Mouse (Mus musculus) limb, embryonic 13.5 days (tissue): Measurements from ENCODE around the gene Gm9736. TPM values are rescaled to one million over a fixed set of nuclear protein-coding genes. Genes with fewer than 3 reads are reported as not detected.
"Not testable (repeated sequence)": the region's sequence is repeated elsewhere in the genome, so short reads cannot be mapped to it uniquely, and the experiment has no call there.

Source experiments
- ATAC-seq: fragments of 200-750 bp; cut with Nextera tagmentation; 2 replicates; pipeline ENCODE4 v1.8.0; 2017; ENCODE audit warnings: low read depth, moderate number of reproducible peaks, moderate TSS enrichment; ENCODE audit not compliant: low FRiP score
- H3K27ac ChIP-seq: fragments of 300-500 bp; sonication (generic); 2 replicates; pipeline ENCODE4 v1.5.1; 2015; ENCODE audit warnings: inconsistent platforms, mild to moderate bottlenecking, moderate library complexity
- H3K27me3 ChIP-seq: fragments of 300-500 bp; sonication (generic); 2 replicates; pipeline ENCODE4 v1.6.1; 2015; ENCODE audit warnings: mild to moderate bottlenecking, inconsistent platforms
- H3K36me3 ChIP-seq: fragments of 300-500 bp; sonication (generic); 2 replicates; pipeline ENCODE4 v1.6.1; 2015; ENCODE audit warnings: inconsistent platforms, mild to moderate bottlenecking, moderate library complexity
- H3K4me1 ChIP-seq: fragments of 300-500 bp; sonication (generic); 2 replicates; pipeline ENCODE4 v1.6.1; 2015; ENCODE audit warnings: inconsistent platforms
- H3K4me2 ChIP-seq: fragments of 300-500 bp; sonication (generic); replicated peaks from 2 replicates; pipeline ENCODE4 v1.6.1; 2015; ENCODE audit warnings: inconsistent platforms, mild to moderate bottlenecking, moderate library complexity
- H3K4me3 ChIP-seq: fragments of 300-500 bp; sonication (generic); 2 replicates; pipeline ENCODE4 v1.5.1; 2015; ENCODE audit warnings: moderate library complexity, mild to moderate bottlenecking, inconsistent platforms
- H3K9ac ChIP-seq: fragments of 300-500 bp; sonication (generic); 2 replicates; pipeline ENCODE4 v1.6.1; 2015; ENCODE audit warnings: mild to moderate bottlenecking, inconsistent platforms
- H3K9me3 ChIP-seq: fragments of 300-500 bp; sonication (generic); 2 replicates; pipeline ENCODE4 v1.6.1; 2016; ENCODE audit warnings: inconsistent platforms
- whole genome bisulfite sequencing: fragments of 180-500 bp; shearing (Covaris S2); methylation state at CpG from one replicate; pipeline ENCODE4 v1.1.7; 2015; 5-methylcytosine and 5-hydroxymethylcytosine counted together
- polyA plus RNA-seq: library from polyadenylated mRNA; unstranded; fragments of >200 nt; fragmentation: Nextera tagmentation; extraction: Ambion mirVana; gene quantifications from 2 replicates; pipeline ENCODE4 v1.2.1, GENCODE M21; 2015

Gene Gm9736
- polyA plus RNA-seq, 1 experiment from 2014 or later, result not detected

DNA sequence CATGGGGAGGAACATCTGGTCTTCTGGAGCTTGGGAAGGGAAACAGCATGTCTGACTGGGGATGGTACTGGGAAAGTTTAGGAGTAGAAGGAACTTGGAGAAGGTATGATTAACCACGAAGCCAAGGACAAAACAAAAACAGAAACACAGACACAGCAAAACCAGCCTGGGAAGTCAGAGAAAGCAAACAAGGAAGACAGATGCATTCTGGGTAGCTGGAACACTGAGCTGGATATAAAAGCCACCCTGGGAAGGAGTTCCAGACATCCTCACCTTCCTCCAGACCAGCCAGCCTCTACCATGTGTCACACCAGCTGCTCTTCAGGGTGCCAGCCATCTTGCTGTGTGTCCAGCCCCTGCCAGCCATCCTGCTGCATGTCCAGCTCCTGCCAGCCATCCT is 35.6 kb downstream of the Gm9736 start, which contains the start of gene Gm10142:
Gm10142 (plus strand) TSS at position 301 of the 400 bp plus-strand sequence.
- H3K27ac ChIP-seq, result no peak within 1 kb of the TSS
- peaks cover 13% of the 10 kb centered on the region for H3K9me3 ChIP-seq
- no peaks in the 10 kb centered on the region for H3K36me3 ChIP-seq
- H3K4me1 ChIP-seq, result no peaks in the 10 kb centered on the region
- H3K9ac ChIP-seq, result no peak within 1 kb of the TSS
- H3K4me2 ChIP-seq, result no peak within 1 kb of the TSS
- no peak for ATAC-seq
- no peak within 1 kb of the TSS for H3K4me3 ChIP-seq
- 69% methylated on average over 1 of the region's 1 CpGs for WGBS
- H3K27me3 ChIP-seq, result no peaks in the 10 kb centered on the region

DNA sequence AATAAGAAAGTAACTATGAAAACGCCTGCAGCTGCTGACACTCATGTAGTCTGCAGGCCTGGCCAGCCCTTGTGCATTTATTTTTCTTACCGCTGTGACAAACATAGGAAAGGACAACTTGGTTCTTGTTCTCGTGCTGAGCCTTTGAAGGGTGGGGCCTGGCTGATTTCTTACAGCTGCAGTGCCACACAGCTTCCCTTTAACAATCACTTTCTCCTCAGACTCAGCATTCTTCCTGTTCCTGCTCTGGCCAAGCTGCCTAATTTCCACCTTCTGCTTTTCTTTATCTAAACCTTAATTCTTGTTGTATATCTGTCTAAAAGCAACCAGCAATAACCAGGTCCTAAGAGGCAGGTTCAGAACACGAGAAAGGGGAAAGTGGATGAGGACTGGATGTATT is 37.4 kb downstream of the Gm9736 start:
- Histone ChIP-seq H3K36me3 (no peaks in the 10 kb centered on the region), H3K27ac (no peak overlapping the region), H3K4me2 (no peak overlapping the region), H3K27me3 (no peaks in the 10 kb centered on the region), H3K9ac (no peak overlapping the region), H3K4me1 (no peaks in the 10 kb centered on the region), H3K9me3 (peaks cover 11% of the 10 kb centered on the region), H3K4me3 (no peak overlapping the region)
- WGBS, result 45% methylated on average over 4 of the region's 4 CpGs
- ATAC-seq, result no peak

DNA sequence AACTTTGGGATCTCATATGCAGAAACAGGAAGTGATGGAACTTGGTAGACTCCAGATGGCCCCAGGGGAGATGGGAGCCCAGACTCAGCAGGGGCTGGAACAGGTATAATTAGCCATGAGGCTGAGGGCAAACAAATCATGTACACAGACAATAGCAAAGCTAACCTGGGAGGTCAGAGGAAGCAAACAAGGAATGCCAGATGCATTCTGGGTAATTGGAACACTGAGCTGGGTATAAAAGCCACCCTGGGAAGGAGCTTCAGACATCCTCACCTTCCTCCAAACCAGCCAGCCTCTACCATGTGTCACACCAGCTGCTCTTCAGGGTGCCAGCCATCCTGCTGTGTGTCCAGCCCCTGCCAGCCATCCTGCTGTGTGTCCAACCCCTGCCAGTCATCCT is 40.0 kb downstream of the Gm9736 start, which contains the start of gene Gm10024:
Gm10024 (plus strand) TSS at position 301 of the 400 bp plus-strand sequence.
- H3K36me3 ChIP-seq, result not testable (repeated sequence)

DNA sequence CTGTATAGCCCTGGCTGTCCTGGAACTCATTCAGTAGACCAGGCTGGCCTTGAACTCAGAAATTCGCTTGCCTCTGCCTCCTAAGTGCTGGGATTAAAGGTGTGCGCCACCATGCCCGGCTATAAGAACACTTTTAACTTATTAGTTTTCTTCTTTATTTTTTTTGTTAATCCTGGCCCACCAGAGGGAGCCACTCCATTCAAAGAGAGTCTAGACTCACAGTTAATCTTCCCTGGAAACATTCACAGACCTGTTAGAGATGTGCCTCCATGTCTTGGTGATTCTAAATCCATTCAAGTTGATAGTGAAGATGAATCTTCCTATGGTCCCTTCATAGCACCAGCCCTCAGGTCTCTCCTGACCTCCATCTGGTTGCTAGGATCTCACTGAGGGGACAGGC is 41.3 kb downstream of the Gm9736 start:
- peaks cover 15% of the 10 kb centered on the region for H3K9me3 ChIP-seq
- 82% methylated on average over 3 of the region's 3 CpGs for WGBS
- H3K4me3 ChIP-seq, result no peak overlapping the region
- H3K27ac ChIP-seq, result no peak overlapping the region
- H3K4me1 ChIP-seq, result no peaks in the 10 kb centered on the region
- ATAC-seq, result no peak
- H3K36me3 ChIP-seq, result no peaks in the 10 kb centered on the region
- no peak overlapping the region for H3K4me2 ChIP-seq
- no peak overlapping the region for H3K9ac ChIP-seq
- no peaks in the 10 kb centered on the region for H3K27me3 ChIP-seq

More for the DNA sequence above, 40.0 kb downstream of the Gm9736 start, which contains the start of gene Gm10024:
- peaks cover 17% of the 10 kb centered on the region for H3K9me3 ChIP-seq
- H3K27me3 ChIP-seq, H3K4me2 ChIP-seq, H3K27ac ChIP-seq, ATAC-seq, H3K9ac ChIP-seq, H3K4me1 ChIP-seq, H3K4me3 ChIP-seq: not testable (repeated sequence)

DNA sequence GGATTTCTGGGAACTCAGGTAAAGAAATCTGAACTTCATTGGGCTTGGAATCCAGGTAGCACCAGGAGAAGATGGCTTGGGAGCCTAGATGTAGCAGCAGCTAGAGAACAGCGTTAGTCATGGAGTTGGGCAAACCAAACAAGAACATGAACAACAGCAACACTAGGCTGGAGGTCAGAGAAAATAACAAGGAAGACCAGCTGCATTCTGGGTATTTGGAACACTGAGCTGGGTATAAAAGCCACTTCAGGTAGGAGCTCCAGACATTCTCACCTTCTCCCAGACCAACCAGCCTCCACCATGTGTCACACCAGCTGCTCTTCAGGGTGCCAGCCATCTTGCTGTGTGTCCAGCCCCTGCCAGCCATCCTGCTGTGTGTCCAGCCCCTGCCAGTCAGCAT is 44.8 kb downstream of the Gm9736 start, which contains the start of gene Gm10272:
Gm10272 (plus strand) TSS at position 301 of the 400 bp plus-strand sequence.
- H3K9me3 ChIP-seq, result peaks cover 24% of the 10 kb centered on the region
- H3K27ac ChIP-seq, result no peak within 1 kb of the TSS
- no peak within 1 kb of the TSS for H3K4me3 ChIP-seq
- H3K4me2 ChIP-seq, result no peak within 1 kb of the TSS
- no peaks in the 10 kb centered on the region for H3K36me3 ChIP-seq
- H3K4me1 ChIP-seq, result no peaks in the 10 kb centered on the region
- 83% methylated on average over 1 of the region's 1 CpGs for WGBS
- no peak for ATAC-seq
- H3K9ac ChIP-seq, result no peak within 1 kb of the TSS
- H3K27me3 ChIP-seq, result no peaks in the 10 kb centered on the region

Other genes with a start within 250 kb of the Gm9736 start
- 40.7 and 43.6 TPM in 2 replicates for gene Fam207a, start 235.6 kb downstream of the Gm9736 start, polyA plus RNA-seq
- 1.2 and 1.3 TPM in 2 replicates for gene Itgb2, start 221.1 kb downstream of the Gm9736 start, polyA plus RNA-seq
- 122 and 124 TPM in 2 replicates for gene Pttg1ip, start 169.6 kb downstream of the Gm9736 start, polyA plus RNA-seq
- 389 and 422 TPM in 2 replicates for gene Sumo3, start 145.3 kb downstream of the Gm9736 start, polyA plus RNA-seq
- gene Gm49325, start 145.2 kb downstream of the Gm9736 start, polyA plus RNA-seq, result 3.9 TPM in 1 of 2 replicates, not detected in the other
- gene Ube2g2, start 129.1 kb downstream of the Gm9736 start, polyA plus RNA-seq, result 89.3 and 96.0 TPM in 2 replicates
- 0.74 and 1.3 TPM in 2 replicates for gene Tspear, start 64.8 kb downstream of the Gm9736 start, polyA plus RNA-seq
- gene Gm19402, start 60.6 kb downstream of the Gm9736 start, polyA plus RNA-seq, result not detected in 2 replicates
- gene Gm9508, start 54.1 kb downstream of the Gm9736 start, polyA plus RNA-seq, result not detected in 2 replicates
- gene Gm10272, start 44.7 kb downstream of the Gm9736 start, polyA plus RNA-seq, result not detected in 2 replicates
- gene Gm10024, start 39.9 kb downstream of the Gm9736 start, polyA plus RNA-seq, result 0.51 TPM in 1 of 2 replicates, not detected in the other
- gene Gm10142, start 35.5 kb downstream of the Gm9736 start, polyA plus RNA-seq, result not detected in 2 replicates
- 0.23 TPM in 1 of 2 replicates, not detected in the other for gene Krtap12-1, start 30.8 kb downstream of the Gm9736 start, polyA plus RNA-seq
- gene Gm10100, start 24.9 kb downstream of the Gm9736 start, polyA plus RNA-seq, result not detected in 2 replicates
- not detected in 2 replicates for gene Gm18596, start 8.7 kb downstream of the Gm9736 start, polyA plus RNA-seq
- not detected in 2 replicates for gene Gm3233, start 8.3 kb upstream of the Gm9736 start, polyA plus RNA-seq
- gene Gm3238, start 20.0 kb upstream of the Gm9736 start, polyA plus RNA-seq, result not detected in 2 replicates
- not detected in 2 replicates for gene Gm7138, start 25.6 kb upstream of the Gm9736 start, polyA plus RNA-seq
- gene Gm3250, start 31.2 kb upstream of the Gm9736 start, polyA plus RNA-seq, result not detected in 2 replicates
- not detected in 2 replicates for gene Gm7137, start 36.8 kb upstream of the Gm9736 start, polyA plus RNA-seq
- gene Gm9639, start 43.7 kb upstream of the Gm9736 start, polyA plus RNA-seq, result not detected in 2 replicates
- gene Gm19668, start 47.8 kb upstream of the Gm9736 start, polyA plus RNA-seq, result not detected in 2 replicates
- not detected in 2 replicates for gene Gm9507, start 60.5 kb upstream of the Gm9736 start, polyA plus RNA-seq
- gene Gm2696, start 63.3 kb upstream of the Gm9736 start, polyA plus RNA-seq, result not detected in 2 replicates
- gene Krtap10-4, start 75.7 kb upstream of the Gm9736 start, polyA plus RNA-seq, result not detected in 2 replicates
- gene Krtap10-10, start 84.6 kb upstream of the Gm9736 start, polyA plus RNA-seq, result not detected in 2 replicates
- gene Gm36176, start 95.4 kb upstream of the Gm9736 start, polyA plus RNA-seq, result not detected in 2 replicates
- not detected in 2 replicates for gene Gm10318, start 101.5 kb upstream of the Gm9736 start, polyA plus RNA-seq
- not detected in 2 replicates for gene Gm3285, start 110.6 kb upstream of the Gm9736 start, polyA plus RNA-seq
- 4.1 and 4.7 TPM in 2 replicates for gene Lrrc3, start 151.2 kb upstream of the Gm9736 start, polyA plus RNA-seq
- 0.28 and 0.29 TPM in 2 replicates for gene Trpm2, start 219.2 kb upstream of the Gm9736 start, polyA plus RNA-seq
- gene 1810043G02Rik, start 227.2 kb upstream of the Gm9736 start, polyA plus RNA-seq, result 30.6 and 31.1 TPM in 2 replicates